Mouse (Mus musculus): ENCODE measurements around the gene Gm45015. TPM values are rescaled to one million over a fixed set of nuclear protein-coding genes. Genes with fewer than 3 reads are reported as not detected.

Gene Gm45015
- polyA plus RNA-seq, 1 experiment from 2014 or later: not detected

Other genes starting within 250 kb of the Gm45015 start
- gene Xlr3a, start 239.7 kb downstream of the Gm45015 start, polyA plus RNA-seq (2015; fragmentation: Nextera tagmentation; extraction: Ambion mirVana): 1.0 and 1.8 TPM in 2 replicates
- gene Gm14685, start 219.8 kb downstream of the Gm45015 start, polyA plus RNA-seq (2015; fragmentation: Nextera tagmentation; extraction: Ambion mirVana): 0.05 and 0.11 TPM in 2 replicates
- gene Xlr5b, start 188.0 kb downstream of the Gm45015 start, polyA plus RNA-seq (2015; fragmentation: Nextera tagmentation; extraction: Ambion mirVana): not detected in 2 replicates
- not detected in 2 replicates for gene DXBay18, start 187.4 kb downstream of the Gm45015 start, polyA plus RNA-seq (2015; fragmentation: Nextera tagmentation; extraction: Ambion mirVana)
- gene Spin2d, start 159.9 kb downstream of the Gm45015 start, polyA plus RNA-seq (2015; fragmentation: Nextera tagmentation; extraction: Ambion mirVana): not detected in 2 replicates
- 6.3 and 6.5 TPM in 2 replicates for gene Xlr3b, start 144.6 kb downstream of the Gm45015 start, polyA plus RNA-seq (2015; fragmentation: Nextera tagmentation; extraction: Ambion mirVana)
- gene Xlr4b, start 122.5 kb downstream of the Gm45015 start, polyA plus RNA-seq (2015; fragmentation: Nextera tagmentation; extraction: Ambion mirVana): 2.4 and 4.1 TPM in 2 replicates
- 11.8 and 11.9 TPM in 2 replicates for gene F8a, start 108.5 kb downstream of the Gm45015 start, polyA plus RNA-seq (2015; fragmentation: Nextera tagmentation; extraction: Ambion mirVana)
- gene Xlr4c, start 93.7 kb downstream of the Gm45015 start, polyA plus RNA-seq (2015; fragmentation: Nextera tagmentation; extraction: Ambion mirVana): 0.39 and 1.8 TPM in 2 replicates
- not detected in 2 replicates for gene Xlr3c, start 71.5 kb downstream of the Gm45015 start, polyA plus RNA-seq (2015; fragmentation: Nextera tagmentation; extraction: Ambion mirVana)
- not detected in 2 replicates for gene Xlr5a, start 43.9 kb downstream of the Gm45015 start, polyA plus RNA-seq (2015; fragmentation: Nextera tagmentation; extraction: Ambion mirVana)
- not detected in 2 replicates for gene Xlr5c, start 43.9 kb downstream of the Gm45015 start, polyA plus RNA-seq (2015; fragmentation: Nextera tagmentation; extraction: Ambion mirVana)
- 8.4 and 10.0 TPM in 2 replicates for gene Zfp275, start 5.8 kb upstream of the Gm45015 start, polyA plus RNA-seq (2015; fragmentation: Nextera tagmentation; extraction: Ambion mirVana)
- not detected in 2 replicates for gene Gm18336, start 61.9 kb upstream of the Gm45015 start, polyA plus RNA-seq (2015; fragmentation: Nextera tagmentation; extraction: Ambion mirVana)
- not detected in 2 replicates for gene Zfp92, start 74.3 kb upstream of the Gm45015 start, polyA plus RNA-seq (2015; fragmentation: Nextera tagmentation; extraction: Ambion mirVana)
- not detected in 2 replicates for gene Trex2, start 98.5 kb upstream of the Gm45015 start, polyA plus RNA-seq (2015; fragmentation: Nextera tagmentation; extraction: Ambion mirVana)
- 40.2 and 42.3 TPM in 2 replicates for gene Haus7, start 122.2 kb upstream of the Gm45015 start, polyA plus RNA-seq (2015; fragmentation: Nextera tagmentation; extraction: Ambion mirVana)
- gene Bgn, start 146.8 kb upstream of the Gm45015 start, polyA plus RNA-seq (2015; fragmentation: Nextera tagmentation; extraction: Ambion mirVana): 98.9 and 99.9 TPM in 2 replicates
- gene Atp2b3, start 166.2 kb upstream of the Gm45015 start, polyA plus RNA-seq (2015; fragmentation: Nextera tagmentation; extraction: Ambion mirVana): 0.14 and 0.22 TPM in 2 replicates

Data from heart, embryonic 16.5 days (tissue).